Mouse (Mus musculus): ENCODE results near the gene Galnt17.

The Galnt17 gene

GRCm38 (mm10) chr5:131241689-131242088 lies 66.6 kb downstream of the Galnt17 start:
- no peak for DNase-seq

DNA sequence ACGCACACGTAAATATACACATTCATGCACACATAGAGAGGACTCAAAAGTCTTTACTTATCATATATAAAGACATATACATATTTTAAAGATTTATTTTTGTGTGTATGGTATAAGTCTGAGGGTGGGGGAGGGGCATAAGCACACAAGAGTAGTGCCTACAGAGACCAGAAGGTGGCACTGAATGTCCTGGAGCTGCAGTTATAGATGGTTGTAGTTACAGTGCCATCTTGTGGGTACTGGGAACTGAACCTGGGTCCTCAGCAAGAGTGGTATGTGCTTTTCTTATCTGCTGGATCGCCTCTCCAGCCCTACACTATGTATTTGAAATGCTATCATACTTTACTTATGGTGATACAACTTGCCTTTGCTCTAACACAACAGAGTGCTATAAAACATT lies 68.5 kb downstream of the Galnt17 start:
- no peak for DNase-seq

DNA sequence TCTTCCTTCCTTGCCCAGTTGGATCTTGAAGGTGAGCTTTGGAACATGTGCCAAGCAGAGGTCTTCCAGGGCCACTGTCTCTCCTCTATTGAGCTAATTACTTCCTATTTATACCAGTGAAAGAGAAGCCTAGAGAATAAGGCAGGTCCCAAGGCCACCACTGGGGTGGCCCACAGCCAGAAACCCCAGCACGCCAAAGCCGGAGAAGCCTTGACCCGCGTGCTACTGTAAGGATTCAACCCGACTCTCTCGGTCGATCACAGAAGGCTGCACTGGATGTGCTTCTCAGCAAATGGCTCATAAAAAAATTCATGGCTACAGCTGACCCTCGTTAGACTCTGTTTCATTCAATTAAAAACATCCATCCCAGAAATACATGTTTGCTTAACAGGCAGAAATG lies 71.4 kb downstream of the Galnt17 start:
- DNase-seq, result no peak

- DNase-seq, result no peak
Observed at GRCm38 (mm10) chr5:131233828-131234227, 74.5 kb downstream of the Galnt17 start.

DNA sequence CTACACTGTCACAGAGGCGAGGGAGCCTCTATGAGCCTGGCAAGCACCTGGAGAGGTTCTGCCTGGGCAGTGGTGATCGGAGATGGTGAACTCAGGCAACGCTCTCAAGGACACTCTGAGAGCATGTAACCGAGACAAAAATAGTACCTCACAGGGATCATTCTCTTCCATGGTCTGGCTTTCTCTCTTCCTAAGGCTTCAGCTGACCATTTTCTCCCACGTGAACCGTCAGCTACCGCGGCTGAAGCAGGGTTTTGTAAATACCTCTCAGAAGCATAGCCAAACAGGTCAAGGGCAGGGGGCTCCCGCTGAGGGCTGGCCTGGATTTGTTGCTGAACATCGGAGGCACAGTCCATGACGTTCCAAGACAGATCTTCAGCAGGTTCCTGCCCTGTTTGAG lies 77.2 kb downstream of the Galnt17 start:
- DNase-seq, result no peak

- DNase-seq, result no peak
Observed at GRCm38 (mm10) chr5:131229744-131230143, 78.6 kb downstream of the Galnt17 start.

DNA sequence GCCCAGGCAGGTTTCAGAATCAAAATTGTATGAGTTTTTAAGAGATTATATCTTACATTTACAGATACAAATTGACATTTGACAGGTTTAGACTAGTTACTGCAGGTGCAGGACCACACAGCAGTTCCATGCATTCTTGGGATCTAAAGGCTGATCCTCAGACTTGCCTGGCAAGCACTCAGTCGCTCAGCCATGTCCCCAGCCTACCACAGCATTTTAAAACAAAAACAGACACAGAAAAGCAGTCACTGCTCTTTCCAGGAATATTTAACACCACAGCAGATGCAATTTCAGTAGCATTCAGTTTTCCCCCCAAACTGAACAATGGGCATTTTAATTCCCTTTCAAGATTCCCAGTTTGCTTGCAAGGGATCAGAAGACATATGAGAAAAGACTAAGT lies 84.9 kb downstream of the Galnt17 start:
- no peak for DNase-seq

DNA sequence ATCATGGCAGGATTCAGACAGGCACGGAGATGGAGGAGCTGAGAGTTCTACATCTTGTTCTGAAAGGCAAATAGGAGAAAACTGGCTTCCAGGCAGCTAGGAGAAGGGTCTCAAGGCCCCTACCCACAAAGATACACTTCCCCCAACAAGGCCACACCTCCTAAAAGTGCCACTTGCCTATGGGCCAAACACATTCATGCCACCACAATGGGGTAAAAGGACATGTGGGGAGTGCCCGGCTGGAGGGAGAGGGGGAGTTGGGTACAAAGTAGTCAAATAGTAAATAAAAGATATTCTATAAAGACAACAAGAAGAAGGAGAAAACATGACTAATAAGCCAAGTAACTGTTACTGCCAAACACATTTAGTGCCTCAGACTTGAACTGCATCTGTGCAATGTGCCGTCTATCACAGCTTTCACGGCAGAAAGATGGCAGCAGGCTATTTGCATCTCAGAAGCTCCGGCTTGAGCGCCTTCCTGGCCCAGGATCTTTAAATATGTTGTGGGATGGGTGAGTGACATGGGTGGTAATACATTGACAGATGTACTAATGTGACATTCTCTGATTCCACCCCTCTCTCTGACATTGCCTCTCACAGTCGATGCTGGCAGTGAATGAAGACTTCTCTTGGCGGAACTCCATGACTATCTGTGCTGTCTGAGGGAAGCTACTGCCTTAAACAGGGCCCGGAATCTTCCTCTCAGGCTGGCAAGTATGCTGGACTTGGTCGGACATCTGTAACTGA lies 85.6 kb downstream of the Galnt17 start:
- peak in 1 of 2 experiments; percentile 4 for DNase-seq

DNA sequence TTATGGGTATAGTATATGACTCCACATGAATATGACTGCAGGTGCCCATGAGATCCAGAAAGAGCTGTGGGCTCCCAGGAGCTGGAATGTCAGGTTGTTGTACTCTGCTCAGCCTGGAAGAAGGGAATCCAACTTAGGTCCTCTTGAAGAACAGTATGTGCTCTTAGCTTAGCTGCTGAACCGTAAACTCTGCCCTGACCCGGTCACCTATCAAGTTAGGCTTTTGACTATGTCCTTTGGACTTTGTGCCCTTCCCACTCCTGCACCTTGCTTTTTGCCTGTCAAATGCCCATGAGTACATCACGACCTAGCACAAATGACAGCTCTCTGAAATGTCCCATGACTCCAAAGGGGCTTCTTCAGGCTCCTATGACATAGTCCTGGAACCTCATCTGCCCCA lies 90.1 kb downstream of the Galnt17 start:
- DNase-seq, result peak; percentile 13 to 49

- no peak for DNase-seq
Observed at GRCm38 (mm10) chr5:131211618-131212017, 96.7 kb downstream of the Galnt17 start.

GRCm38 (mm10) chr5:131201146-131201545 lies 107.2 kb downstream of the Galnt17 start:
- DNase-seq, result no peak

GRCm38 (mm10) chr5:131192311-131192710 lies 116.0 kb downstream of the Galnt17 start:
- no peak for DNase-seq

- DNase-seq, result no peak
Observed at GRCm38 (mm10) chr5:131184566-131184965, 123.7 kb downstream of the Galnt17 start.

DNA sequence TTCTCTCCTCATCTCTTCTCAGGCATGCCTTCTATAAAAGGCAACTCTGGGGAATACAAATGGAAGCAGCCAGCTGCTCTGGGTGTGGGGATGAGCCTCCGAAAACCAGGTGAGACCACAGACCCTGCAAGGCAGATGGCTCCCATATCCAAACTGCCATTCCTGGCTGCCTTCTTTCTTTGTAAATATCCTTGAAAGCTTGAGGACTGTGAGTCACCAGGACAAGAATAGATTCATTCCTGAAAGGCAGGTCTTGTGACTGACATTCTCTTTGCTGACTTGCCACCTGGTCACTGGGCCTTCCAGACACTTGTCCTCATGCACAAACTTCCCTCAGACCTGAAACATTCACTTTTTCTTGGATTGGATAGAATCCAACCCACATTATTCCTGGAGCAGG lies 127.1 kb downstream of the Galnt17 start:
- DNase-seq, result no peak

DNA sequence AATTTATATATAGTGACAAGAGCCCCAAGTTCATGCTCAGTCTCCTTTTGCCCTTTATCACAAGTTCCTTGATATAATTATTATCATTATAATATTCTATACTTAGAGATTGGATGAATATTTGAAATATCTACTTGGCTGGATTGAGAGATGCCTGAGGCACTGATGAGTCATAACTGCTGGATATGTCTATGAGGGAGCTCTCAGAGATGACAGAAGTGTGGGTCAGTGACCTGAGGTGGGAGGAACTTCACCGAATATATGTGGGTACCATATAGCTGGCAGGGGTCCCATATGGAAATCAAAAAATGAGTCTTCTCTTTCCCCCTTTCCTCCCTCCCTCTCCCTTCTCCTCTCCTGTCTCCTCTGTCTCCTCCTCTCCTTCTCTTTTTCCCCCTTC lies 127.5 kb downstream of the Galnt17 start:
- DNase-seq, result no peak

- no peak for DNase-seq
Observed at GRCm38 (mm10) chr5:131177851-131178250, 130.4 kb downstream of the Galnt17 start.

DNA sequence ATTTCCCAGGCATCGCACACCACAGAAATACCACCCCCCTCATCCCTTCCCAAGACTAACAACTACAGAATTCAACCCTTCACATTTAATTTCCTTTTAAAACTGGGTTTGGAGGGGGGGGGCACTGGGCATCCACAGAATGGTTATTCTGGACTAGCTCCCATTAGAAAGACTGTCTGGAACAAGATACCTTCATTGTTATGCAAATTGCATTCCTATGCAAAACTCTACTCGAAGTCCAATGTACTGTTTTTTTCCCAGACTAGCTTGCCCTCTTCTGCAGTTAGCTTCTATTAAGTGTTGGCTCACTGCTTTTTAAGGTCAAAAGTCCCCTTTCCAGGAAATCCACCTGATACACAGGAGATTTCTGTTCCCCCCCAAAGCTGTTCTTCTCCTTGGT lies 131.1 kb downstream of the Galnt17 start:
- DNase-seq, result peak in 1 of 2 experiments; percentile 14

DNA sequence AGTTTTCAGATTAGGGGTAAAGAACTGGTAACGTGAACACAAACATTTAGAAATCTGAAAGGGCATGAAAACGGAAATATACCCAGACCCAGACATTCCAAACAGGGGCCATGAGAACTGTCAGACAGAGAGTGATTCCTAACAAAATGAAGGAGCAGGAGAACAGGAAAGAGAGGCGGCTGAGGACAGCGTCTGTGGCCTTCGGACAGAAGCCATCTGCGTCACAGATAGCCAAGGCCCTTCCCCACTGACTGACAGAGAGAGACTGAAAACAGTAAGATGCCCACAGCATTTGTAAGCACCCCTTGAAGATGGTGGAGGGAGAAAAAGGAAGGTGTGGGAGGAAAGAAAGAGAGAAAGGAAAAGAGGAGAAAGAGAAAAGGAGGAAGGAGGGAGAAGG lies 139.1 kb downstream of the Galnt17 start:
- DNase-seq, result no peak

DNA sequence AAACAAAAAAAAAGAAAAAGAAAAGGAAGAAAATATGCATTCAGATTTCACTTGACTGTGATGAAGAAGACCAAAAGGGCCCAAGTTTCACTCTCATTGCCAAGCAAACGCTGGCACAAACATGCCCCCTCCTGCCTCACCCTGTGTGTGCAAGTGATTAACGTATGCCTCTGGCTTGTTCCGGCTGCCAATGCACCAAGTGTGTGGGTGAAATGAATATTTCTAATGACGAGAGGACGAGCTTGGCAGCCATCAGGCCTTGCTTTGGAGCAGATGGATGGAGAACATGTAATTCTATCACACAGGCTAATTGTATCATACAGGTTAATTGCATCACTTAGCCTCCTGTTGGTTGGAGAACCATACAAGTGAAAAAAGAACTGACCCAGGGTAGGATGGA lies 140.9 kb downstream of the Galnt17 start:
- no peak for DNase-seq

GRCm38 (mm10) chr5:131165681-131166080 lies 142.6 kb downstream of the Galnt17 start:
- DNase-seq, result no peak

GRCm38 (mm10) chr5:131157866-131158265 lies 150.4 kb downstream of the Galnt17 start:
- no peak for DNase-seq

GRCm38 (mm10) chr5:131156323-131156722 lies 152.0 kb downstream of the Galnt17 start:
- no peak for DNase-seq

GRCm38 (mm10) chr5:131142606-131143005 lies 165.7 kb downstream of the Galnt17 start:
- DNase-seq, result no peak

DNA sequence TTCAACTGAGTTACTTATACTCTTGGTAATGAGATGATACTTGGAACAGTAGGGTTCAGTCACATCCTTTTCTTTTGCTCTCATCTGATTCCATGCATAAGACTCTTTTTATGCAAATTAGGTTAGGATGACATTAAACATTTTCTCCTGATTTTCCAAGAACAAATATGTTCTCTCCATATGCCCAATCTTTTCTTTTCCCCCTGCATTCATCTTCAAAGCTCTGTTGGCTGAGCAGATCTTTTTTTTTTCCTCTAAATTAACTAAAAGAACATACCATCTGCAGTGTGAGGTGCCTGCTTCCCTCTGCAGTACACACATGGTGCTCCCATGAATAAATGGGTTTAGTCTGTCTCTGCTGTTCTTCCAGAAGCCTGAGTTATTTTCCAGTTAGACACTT lies 173.5 kb downstream of the Galnt17 start:
- DNase-seq, result no peak

GRCm38 (mm10) chr5:131120296-131120840 lies 187.9 kb downstream of the Galnt17 start:
- no peak for DNase-seq
